Mouse (Mus musculus) frontal cortex, postnatal 10 days (tissue): ENCODE measurements around the gene Sirt5.

ENCODE experiments used
- DNase-seq, 2 experiments: peaks; one replicate each; pipeline ENCODE4 v3.0.0; 2022; ENCODE audit warnings: low spot score in 2 of 2, mixed read lengths in 1 of 2

Gene Sirt5

GRCm38 (mm10) chr13:43364985-43365824, at the start of gene Sirt5:
Sirt5 (plus strand) TSS chr13:43365496.
- peak; percentile 83 to 85 for DNase-seq

- DNase-seq, result no peak
These were observed 47.9 kb upstream of the Sirt5 start for GRCm38 (mm10) chr13:43317411-43317810.

- DNase-seq, result no peak
These were observed 45.9 kb upstream of the Sirt5 start for GRCm38 (mm10) chr13:43319396-43319795.

- no peak for DNase-seq
These were observed 43.8 kb upstream of the Sirt5 start for GRCm38 (mm10) chr13:43321492-43321891.

- no peak for DNase-seq
These were observed 39.9 kb upstream of the Sirt5 start for GRCm38 (mm10) chr13:43325427-43325826.

- no peak for DNase-seq
These were observed 33.4 kb upstream of the Sirt5 start for GRCm38 (mm10) chr13:43331721-43332444.

GRCm38 (mm10) chr13:43332591-43332990, 32.7 kb upstream of the Sirt5 start:
- DNase-seq, result no peak

GRCm38 (mm10) chr13:43336425-43337221, 28.7 kb upstream of the Sirt5 start:
- no peak for DNase-seq

- DNase-seq, result no peak
These were observed 27.3 kb upstream of the Sirt5 start for GRCm38 (mm10) chr13:43338001-43338400.

GRCm38 (mm10) chr13:43338632-43339031, 26.7 kb upstream of the Sirt5 start:
- peak in 1 of 2 experiments; percentile 14 for DNase-seq

GRCm38 (mm10) chr13:43346825-43347224, 18.5 kb upstream of the Sirt5 start:
- no peak for DNase-seq

GRCm38 (mm10) chr13:43349376-43349775, 15.9 kb upstream of the Sirt5 start:
- DNase-seq, result no peak

- no peak for DNase-seq
These were observed 14.7 kb upstream of the Sirt5 start for GRCm38 (mm10) chr13:43350489-43351169.

GRCm38 (mm10) chr13:43353356-43353755, 11.9 kb upstream of the Sirt5 start:
- no peak for DNase-seq

GRCm38 (mm10) chr13:43354362-43354761, 10.9 kb upstream of the Sirt5 start:
- no peak for DNase-seq

GRCm38 (mm10) chr13:43356346-43357125, 8.8 kb upstream of the Sirt5 start:
- no peak for DNase-seq

- DNase-seq, result no peak
These were observed 4.8 kb upstream of the Sirt5 start for GRCm38 (mm10) chr13:43360534-43360933.

- no peak for DNase-seq
These were observed 2.9 kb upstream of the Sirt5 start for GRCm38 (mm10) chr13:43362353-43362752.

- DNase-seq, result no peak
These were observed 509 bp downstream of the Sirt5 start for GRCm38 (mm10) chr13:43365825-43366184.

- no peak for DNase-seq
These were observed 4.8 kb downstream of the Sirt5 start for GRCm38 (mm10) chr13:43370063-43370462.

- DNase-seq, result no peak
These were observed 7.6 kb downstream of the Sirt5 start for GRCm38 (mm10) chr13:43372892-43373291.
